Mouse (Mus musculus) lung, embryonic 14.5 days (tissue): ENCODE measurements around the gene Birc5. TPM values are rescaled to one million over a fixed set of nuclear protein-coding genes. Genes with fewer than 3 reads are reported as not detected.
A peak's percentile ranks its signal among the peaks of the same experiment; 100 is the strongest.
"Not testable (repeated sequence)": the region's sequence is repeated elsewhere in the genome, so short reads cannot be mapped to it uniquely, and the experiment has no call there.

Experiments used
- ATAC-seq: fragments of 200-750 bp; cut with Nextera tagmentation; 2 replicates; pipeline ENCODE4 v1.8.0; 2017; ENCODE audit warnings: mild to moderate bottlenecking, moderate TSS enrichment, moderate library complexity; ENCODE audit not compliant: insufficient read depth
- DNase-seq: peaks from one replicate; pipeline ENCODE4 v3.0.0-alpha.2; 2015
- H3K27ac ChIP-seq: fragments of 300-500 bp; sonication (generic); 2 replicates; pipeline ENCODE4 v1.5.1; 2014; ENCODE audit warnings: low read depth, mild to moderate bottlenecking, moderate library complexity
- H3K27me3 ChIP-seq: fragments of 300-500 bp; sonication (generic); 2 replicates; pipeline ENCODE4 v1.6.1; 2014; ENCODE audit warnings: low read length, control low read depth; ENCODE audit not compliant: insufficient read depth
- H3K36me3 ChIP-seq: fragments of 300-500 bp; sonication (generic); 2 replicates; pipeline ENCODE4 v1.6.1; 2014; ENCODE audit warnings: control low read depth; ENCODE audit not compliant: insufficient read depth
- H3K4me1 ChIP-seq: fragments of 300-500 bp; sonication (generic); 2 replicates; pipeline ENCODE4 v1.6.1; 2014; ENCODE audit warnings: antibody characterized with exemption, control low read depth; ENCODE audit not compliant: insufficient read depth
- H3K4me2 ChIP-seq: fragments of 300-500 bp; sonication (generic); 2 replicates; pipeline ENCODE4 v1.6.1; 2014; ENCODE audit warnings: mild to moderate bottlenecking
- H3K4me3 ChIP-seq: fragments of 300-500 bp; sonication (generic); 2 replicates; pipeline ENCODE4 v1.5.1; 2014; ENCODE audit warnings: low read depth, low read length
- H3K9ac ChIP-seq: fragments of 300-500 bp; sonication (generic); 2 replicates; pipeline ENCODE4 v1.6.1; 2014
- H3K9me3 ChIP-seq: fragments of 300-500 bp; sonication (generic); 2 replicates; pipeline ENCODE4 v1.6.1; 2016; ENCODE audit warnings: low read depth, low read length, control low read depth
- CTCF ChIP-seq: IDR thresholded peaks from 2 replicates; pipeline ENCODE4 v1.5.1; 2016; ENCODE audit warnings: antibody characterized with exemption, low read depth
- WGBS: fragments of 180-500 bp; shearing (Covaris S2); extraction: QIAGEN DNeasy Blood & Tissue Kit; methylation state at CpG from one replicate; pipeline ENCODE4 v1.1.7; 2014; 5-methylcytosine and 5-hydroxymethylcytosine counted together
- polyA plus RNA-seq: library from polyadenylated mRNA; unstranded; fragments of >200 nt; fragmentation: Nextera tagmentation; extraction: Ambion mirVana; gene quantifications from 2 replicates; pipeline ENCODE4 v1.2.1, GENCODE M21; 2014

The Birc5 gene
- polyA plus RNA-seq, 1 experiment from 2014 or later = 399 TPM

DNA sequence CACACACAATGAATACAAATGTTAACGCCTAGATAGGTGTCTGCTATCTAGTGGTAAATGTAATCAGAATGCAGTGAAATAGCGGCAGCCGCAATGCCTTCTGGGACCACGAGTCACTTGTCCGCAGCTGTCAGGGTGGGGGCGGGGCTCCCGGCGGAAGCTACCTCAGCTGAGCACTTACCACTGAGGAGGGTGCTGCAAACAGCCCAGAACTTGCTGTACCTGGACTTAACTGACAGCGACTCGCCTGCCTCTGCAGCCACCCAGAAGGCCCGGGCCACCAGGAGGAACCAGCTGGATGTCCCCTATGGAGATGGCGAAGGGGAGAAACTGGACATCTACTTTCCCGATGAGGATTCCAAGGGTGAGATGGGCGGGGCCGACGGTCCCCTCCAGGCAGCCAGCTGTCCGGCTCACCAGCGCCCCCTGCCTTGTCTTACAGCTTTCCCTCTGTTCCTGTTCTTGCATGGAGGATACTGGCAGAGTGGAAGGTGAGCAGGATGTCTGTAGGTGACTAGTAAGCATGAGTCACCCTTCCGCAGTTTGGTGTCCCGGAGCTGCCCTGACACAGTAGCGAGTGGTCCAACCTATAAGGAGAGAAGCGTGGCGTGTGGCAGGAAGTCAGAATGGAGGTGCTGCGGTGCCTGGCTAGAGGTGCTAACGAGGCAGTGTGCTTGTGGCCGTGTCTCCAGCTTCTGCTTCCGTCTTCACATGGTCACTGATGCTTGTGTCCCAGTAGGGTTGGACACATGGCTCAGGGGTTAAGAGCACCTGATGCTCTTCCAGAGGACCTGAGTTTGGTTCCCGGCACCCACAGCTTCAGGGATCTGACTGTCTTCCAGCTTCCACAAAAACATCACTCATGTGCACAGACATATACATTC lies 16.7 kb upstream of the Birc5 start:
- H3K9me3 ChIP-seq = no peaks in the 10 kb centered on the region
- H3K4me2 ChIP-seq = peak overlapping the region; percentile 54
- peak; percentile 77 for TF ChIP-seq CTCF
- WGBS = 20% methylated on average over 28 of the region's 28 CpGs
- no peak for ATAC-seq
- no peak overlapping the region for H3K9ac ChIP-seq
- no peak overlapping the region for H3K27ac ChIP-seq
- no peaks in the 10 kb centered on the region for H3K27me3 ChIP-seq
- no peaks in the 10 kb centered on the region for H3K36me3 ChIP-seq
- peak; percentile 84 for DNase-seq
- H3K4me3 ChIP-seq = peak overlapping the region; percentile 19
- H3K4me1 ChIP-seq = peaks cover 30% of the 10 kb centered on the region

DNA sequence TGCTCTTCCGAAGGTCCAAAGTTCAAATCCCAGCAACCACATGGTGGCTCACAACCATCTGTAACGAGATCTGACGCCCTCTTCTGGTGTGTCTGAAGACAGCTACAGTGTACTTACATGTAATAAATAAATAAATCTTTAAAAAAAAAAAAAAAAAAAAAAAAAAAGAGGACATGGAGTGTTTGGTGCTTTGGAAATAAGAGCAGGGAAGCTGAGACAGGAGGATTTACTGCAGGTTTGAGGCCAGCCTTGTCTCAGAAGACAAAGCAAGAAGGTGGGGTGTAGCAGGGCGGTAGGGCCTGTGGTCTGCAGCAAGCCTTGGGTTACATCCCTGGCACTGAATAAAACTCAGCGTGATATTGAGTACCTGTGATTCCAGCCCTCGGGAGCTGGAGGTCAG lies 15.5 kb upstream of the Birc5 start:
- H3K4me3 ChIP-seq, ATAC-seq, H3K9ac ChIP-seq, H3K27me3 ChIP-seq, DNase-seq, H3K27ac ChIP-seq, H3K4me2 ChIP-seq, H3K36me3 ChIP-seq, H3K9me3 ChIP-seq: not testable (repeated sequence)
- 86% methylated on average over 4 of the region's 6 CpGs for WGBS
- H3K4me1 ChIP-seq = peaks cover 20% of the 10 kb centered on the region

DNA sequence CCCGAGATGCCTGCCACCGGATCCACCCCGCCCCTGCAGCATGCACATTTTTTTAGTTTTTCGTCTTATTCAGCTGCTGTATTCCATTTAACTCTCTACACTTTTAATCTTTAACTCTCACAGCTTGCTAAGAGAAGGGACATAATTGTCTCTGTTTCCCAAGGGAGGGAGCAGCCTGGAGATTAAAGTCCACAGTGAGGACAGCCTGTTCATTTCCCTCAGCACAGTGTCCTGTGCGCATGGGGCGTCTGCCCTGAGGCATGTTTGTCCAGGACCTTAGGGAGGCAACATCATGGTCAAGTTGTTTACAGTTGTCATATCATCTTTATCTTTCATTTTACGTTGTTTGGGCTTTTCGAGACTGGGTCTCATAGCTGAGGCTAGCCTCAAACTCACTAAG lies 15.0 kb upstream of the Birc5 start:
- WGBS = 84% methylated on average over 8 of the region's 8 CpGs
- no peak for DNase-seq
- H3K27me3 ChIP-seq = no peaks in the 10 kb centered on the region
- no peak for ATAC-seq
- H3K4me2 ChIP-seq = no peak overlapping the region
- H3K4me3 ChIP-seq = no peak overlapping the region
- H3K36me3 ChIP-seq = no peaks in the 10 kb centered on the region
- no peak overlapping the region for H3K9ac ChIP-seq
- no peak for TF ChIP-seq CTCF
- H3K9me3 ChIP-seq = no peaks in the 10 kb centered on the region
- H3K4me1 ChIP-seq = peaks cover 15% of the 10 kb centered on the region
- no peak overlapping the region for H3K27ac ChIP-seq

DNA sequence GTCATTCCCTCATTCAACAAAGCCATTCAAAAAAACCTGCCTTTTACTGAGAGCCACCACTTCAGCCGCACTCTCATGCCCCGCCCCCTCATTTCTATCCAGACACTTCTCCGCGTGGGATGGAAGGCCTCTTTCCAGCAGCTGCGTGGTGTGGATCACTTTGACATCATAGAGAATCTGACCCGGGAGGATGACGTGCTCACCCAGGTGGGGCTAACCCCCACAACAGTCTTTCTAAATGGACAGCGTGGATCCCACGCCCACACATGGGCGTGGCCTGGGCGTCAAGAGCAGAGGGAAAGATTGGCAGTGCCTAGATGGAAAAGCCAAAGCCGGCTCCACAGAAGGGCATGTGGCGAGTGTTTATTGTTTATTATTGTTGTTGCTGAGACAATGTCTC lies 12.7 kb upstream of the Birc5 start:
- peak overlapping the region; percentile 53 for H3K4me2 ChIP-seq

DNA sequence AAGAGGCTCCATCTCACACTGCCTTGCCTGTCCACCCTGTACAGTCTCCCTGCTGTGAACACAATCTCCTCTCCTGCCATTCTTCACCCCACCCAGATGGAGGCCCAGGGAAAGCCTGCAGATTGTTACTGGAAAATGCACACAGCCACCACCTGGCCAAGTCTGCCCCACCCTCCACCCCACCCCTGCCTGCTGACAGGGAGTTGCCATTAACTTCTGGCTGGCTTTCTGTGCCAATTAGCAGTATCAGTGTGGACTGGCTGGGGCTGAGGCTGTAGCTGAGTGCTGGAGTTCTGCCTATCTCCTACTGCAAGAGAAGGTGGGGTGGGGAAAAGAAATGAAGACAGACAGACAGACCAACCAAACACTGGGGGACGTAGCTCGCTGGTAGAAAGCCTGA lies 10.5 kb upstream of the Birc5 start:
- no peaks in the 10 kb centered on the region for H3K27me3 ChIP-seq
- no peaks in the 10 kb centered on the region for H3K36me3 ChIP-seq
- peak; percentile 33; the same call in 1 of the 2 replicates for ATAC-seq
- H3K9ac ChIP-seq = no peak overlapping the region
- no peak for DNase-seq
- H3K9me3 ChIP-seq = no peaks in the 10 kb centered on the region
- TF ChIP-seq CTCF = no peak
- WGBS = 69% methylated on average over 2 of the region's 2 CpGs
- no peak overlapping the region for H3K4me3 ChIP-seq
- 0 out of 2 replicates have a peak, but pooled peaks cover 2% of the 10 kb centered on the region for H3K4me1 ChIP-seq
- no peak overlapping the region for H3K27ac ChIP-seq
- no peak overlapping the region for H3K4me2 ChIP-seq

More for the DNA sequence above, 12.7 kb upstream of the Birc5 start:
- ATAC-seq = no peak
- Histone ChIP-seq H3K4me3 (peak overlapping the region; percentile 18; the same call in 1 of the 2 replicates), H3K27ac (no peak overlapping the region), H3K4me1 (0 out of 2 replicates have a peak, but pooled peaks cover 2% of the 10 kb centered on the region), H3K9me3 (no peaks in the 10 kb centered on the region), H3K27me3 (no peaks in the 10 kb centered on the region), H3K36me3 (no peaks in the 10 kb centered on the region), H3K9ac (no peak overlapping the region)
- WGBS = 20% methylated on average over 13 of the region's 13 CpGs
- DNase-seq = peak; percentile 74
- TF ChIP-seq CTCF = no peak

DNA sequence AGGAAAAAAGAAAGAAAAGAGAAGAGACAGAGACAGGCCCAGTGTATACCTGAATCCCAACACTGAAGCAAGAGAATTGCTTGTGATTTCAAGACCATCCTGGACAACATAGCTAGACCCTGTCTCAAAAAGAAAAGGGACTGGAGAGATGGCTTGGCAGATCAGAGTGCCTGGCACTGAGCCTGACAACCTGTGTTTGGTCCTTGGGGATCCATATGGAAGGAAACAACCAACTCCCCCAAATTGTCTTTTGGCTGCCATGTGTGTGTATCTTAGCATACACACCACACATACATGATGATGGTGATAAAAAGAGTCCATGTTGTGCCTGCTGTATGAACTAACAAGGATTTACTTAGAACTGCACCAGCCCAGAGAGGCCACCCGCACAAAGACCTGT lies 10.0 kb upstream of the Birc5 start:
- Histone ChIP-seq H3K9ac (no peak overlapping the region), H3K4me3 (no peak overlapping the region), H3K27me3 (no peaks in the 10 kb centered on the region), H3K4me1 (0 out of 2 replicates have a peak, but pooled peaks cover 2% of the 10 kb centered on the region), H3K9me3 (no peaks in the 10 kb centered on the region), H3K27ac (no peak overlapping the region), H3K4me2 (no peak overlapping the region), H3K36me3 (no peaks in the 10 kb centered on the region)
- 63% methylated on average over 1 of the region's 1 CpGs for WGBS
- DNase-seq = no peak
- no peak for ATAC-seq
- no peak for TF ChIP-seq CTCF

DNA sequence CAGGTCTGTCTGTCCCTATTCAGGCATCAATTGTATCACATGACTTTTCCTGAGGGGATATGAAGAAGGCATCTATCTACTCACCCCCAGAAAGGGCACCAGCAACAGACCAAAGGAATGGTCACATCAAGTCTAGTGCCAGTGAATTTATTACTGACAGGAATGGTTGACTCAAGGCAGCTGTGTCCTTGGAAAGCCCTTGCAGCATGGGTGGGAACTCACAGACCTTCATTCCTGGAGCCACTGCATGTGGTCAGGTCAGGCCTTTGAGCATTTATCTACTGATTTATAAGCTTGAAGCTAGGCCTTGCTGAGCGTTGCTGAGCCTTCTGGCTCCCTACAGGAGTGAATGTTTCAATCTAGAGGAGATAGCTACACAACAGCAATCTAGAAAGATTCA lies 8.1 kb upstream of the Birc5 start:
- Histone ChIP-seq H3K4me1 (0 out of 2 replicates have a peak, but pooled peaks cover 2% of the 10 kb centered on the region), H3K27me3 (no peaks in the 10 kb centered on the region), H3K36me3 (no peaks in the 10 kb centered on the region), H3K9ac (no peak overlapping the region; the same call in 1 of the 2 replicates), H3K27ac (no peak overlapping the region), H3K4me2 (no peak overlapping the region), H3K4me3 (no peak overlapping the region), H3K9me3 (no peaks in the 10 kb centered on the region)
- no peak for TF ChIP-seq CTCF
- DNase-seq (no peak), ATAC-seq (no peak)
- WGBS = 33% methylated on average over 1 of the region's 1 CpGs
